Mouse (Mus musculus): ENCODE data around the gene Sema4d.
A peak's percentile ranks its signal among the peaks of the same experiment; 100 is the strongest.

Sema4d gene

GRCm38 (mm10) chr13:51797899-51798746 lies 4.6 kb upstream of the Sema4d start:
- no peaks in the 10 kb centered on the region for H3K27me3 ChIP-seq (ENCODE audit: control insufficient read depth, insufficient read depth, low read length, poor library complexity, severe bottlenecking)
- DNase-seq (ENCODE audit: low read depth, low spot score): peak; percentile 76
- no peaks in the 10 kb centered on the region for H3K36me3 ChIP-seq (ENCODE audit: control insufficient read depth, insufficient read depth, low read length, poor library complexity, severe bottlenecking)

- H3K36me3 ChIP-seq (ENCODE audit: control insufficient read depth, insufficient read depth, low read length, poor library complexity, severe bottlenecking): no peaks in the 10 kb centered on the region
- DNase-seq (ENCODE audit: low read depth, low spot score): no peak
- no peaks in the 10 kb centered on the region for H3K27me3 ChIP-seq (ENCODE audit: control insufficient read depth, insufficient read depth, low read length, poor library complexity, severe bottlenecking)
Observed at GRCm38 (mm10) chr13:51793948-51794347, 401 bp upstream of the Sema4d start.

DNA sequence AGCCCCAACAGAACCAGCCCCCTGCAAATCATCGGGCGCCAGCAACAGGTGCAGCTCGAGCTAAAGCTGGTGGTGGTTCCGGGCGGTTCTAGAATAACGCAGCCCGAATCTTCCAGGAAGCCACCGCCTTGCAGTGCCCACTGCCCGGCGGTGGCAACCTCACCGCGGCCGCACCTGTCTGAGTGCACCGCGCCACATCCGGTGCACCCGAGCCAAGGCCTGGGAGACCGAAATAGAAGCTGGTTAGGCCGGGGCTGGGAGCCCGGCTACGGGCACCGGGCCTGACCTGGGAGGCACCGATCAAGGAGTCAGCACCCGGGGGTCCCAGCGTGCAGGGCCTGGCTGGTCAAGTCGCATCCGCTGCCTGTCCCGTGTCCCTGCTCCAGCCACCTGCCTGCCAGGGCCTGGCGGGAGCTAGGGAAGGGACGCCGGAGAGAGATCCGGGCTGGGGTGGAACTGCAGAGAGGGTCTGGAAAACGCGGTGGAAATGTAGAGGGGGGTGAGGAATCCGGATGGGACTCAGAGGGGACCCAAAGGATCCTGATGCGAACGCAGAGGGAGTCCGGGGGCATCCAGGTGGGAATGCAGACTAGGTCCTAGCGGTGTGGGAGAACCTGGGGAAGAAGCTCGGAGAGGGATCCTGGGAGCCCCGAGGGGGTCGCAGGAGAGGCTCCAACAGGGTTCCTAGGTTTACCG lies 670 bp downstream of the Sema4d start:
- DNase-seq (ENCODE audit: low read depth, low spot score): peak; percentile 72
- Histone ChIP-seq H3K36me3 (ENCODE audit: control insufficient read depth, insufficient read depth, low read length, poor library complexity, severe bottlenecking) (no peaks in the 10 kb centered on the region), H3K27me3 (ENCODE audit: control insufficient read depth, insufficient read depth, low read length, poor library complexity, severe bottlenecking) (no peaks in the 10 kb centered on the region)

GRCm38 (mm10) chr13:51792135-51792573 lies 1.4 kb downstream of the Sema4d start:
- Histone ChIP-seq H3K27me3 (ENCODE audit: control insufficient read depth, insufficient read depth, low read length, poor library complexity, severe bottlenecking) (no peaks in the 10 kb centered on the region), H3K36me3 (ENCODE audit: control insufficient read depth, insufficient read depth, low read length, poor library complexity, severe bottlenecking) (no peaks in the 10 kb centered on the region; the same call in 1 of the 2 replicates)
- DNase-seq (ENCODE audit: low read depth, low spot score): peak; percentile 41

GRCm38 (mm10) chr13:51791604-51792003 lies 1.9 kb downstream of the Sema4d start:
- DNase-seq (ENCODE audit: low read depth, low spot score): no peak
- Histone ChIP-seq H3K36me3 (ENCODE audit: control insufficient read depth, insufficient read depth, low read length, poor library complexity, severe bottlenecking) (no peaks in the 10 kb centered on the region; the same call in 1 of the 2 replicates), H3K27me3 (ENCODE audit: control insufficient read depth, insufficient read depth, low read length, poor library complexity, severe bottlenecking) (no peaks in the 10 kb centered on the region)

- no peaks in the 10 kb centered on the region; the same call in 1 of the 2 replicates for H3K36me3 ChIP-seq (ENCODE audit: control insufficient read depth, insufficient read depth, low read length, poor library complexity, severe bottlenecking)
- DNase-seq (ENCODE audit: low read depth, low spot score): no peak
- H3K27me3 ChIP-seq (ENCODE audit: control insufficient read depth, insufficient read depth, low read length, poor library complexity, severe bottlenecking): no peaks in the 10 kb centered on the region
Observed at GRCm38 (mm10) chr13:51790793-51791192, 2.8 kb downstream of the Sema4d start.

- H3K27me3 ChIP-seq (ENCODE audit: control insufficient read depth, insufficient read depth, low read length, poor library complexity, severe bottlenecking): no peaks in the 10 kb centered on the region
- no peaks in the 10 kb centered on the region; the same call in 1 of the 2 replicates for H3K36me3 ChIP-seq (ENCODE audit: control insufficient read depth, insufficient read depth, low read length, poor library complexity, severe bottlenecking)
- no peak for DNase-seq (ENCODE audit: low read depth, low spot score)
Observed at GRCm38 (mm10) chr13:51787858-51788257, 5.7 kb downstream of the Sema4d start.

DNA sequence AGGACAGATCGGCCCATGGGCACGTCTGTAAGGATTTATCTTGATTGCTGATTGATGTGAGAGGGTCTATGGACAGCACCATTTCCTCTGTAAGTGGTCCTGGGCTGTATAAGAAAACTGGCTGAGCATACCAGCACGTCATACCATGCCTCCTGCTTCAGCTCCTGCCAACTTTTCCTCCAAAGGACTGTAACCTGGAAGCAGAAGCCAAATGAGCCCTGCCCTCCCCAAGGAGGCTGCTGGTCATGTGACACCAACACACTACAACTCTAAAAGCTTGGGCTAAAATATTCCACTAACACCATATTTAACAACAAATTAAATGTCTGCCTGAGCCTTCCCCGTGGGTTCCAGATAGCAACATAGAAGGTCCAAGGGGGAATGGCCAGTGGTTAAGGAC lies 6.9 kb downstream of the Sema4d start:
- H3K27me3 ChIP-seq (ENCODE audit: control insufficient read depth, insufficient read depth, low read length, poor library complexity, severe bottlenecking): no peaks in the 10 kb centered on the region
- DNase-seq (ENCODE audit: low read depth, low spot score): no peak
- H3K36me3 ChIP-seq (ENCODE audit: control insufficient read depth, insufficient read depth, low read length, poor library complexity, severe bottlenecking): no peaks in the 10 kb centered on the region; the same call in 1 of the 2 replicates

DNA sequence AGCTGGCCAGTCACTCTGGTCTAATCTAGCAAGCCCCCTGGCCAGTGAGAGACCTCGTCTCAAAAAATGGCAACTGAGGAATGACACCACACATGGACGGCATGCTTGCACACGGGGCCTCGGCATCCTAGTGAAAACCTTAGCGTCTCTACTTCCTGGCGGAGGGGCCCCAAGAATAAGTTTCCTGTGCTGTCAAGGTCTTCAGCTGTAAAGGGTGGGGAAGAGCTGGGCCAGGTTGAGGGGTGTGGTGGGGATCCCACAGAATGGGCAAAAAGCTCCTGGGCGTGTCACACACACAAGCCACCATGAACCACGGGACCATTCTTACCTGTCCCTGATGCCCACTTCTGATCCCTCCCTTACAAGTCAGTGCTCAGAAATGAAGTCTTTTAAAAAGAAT lies 9.1 kb downstream of the Sema4d start:
- Histone ChIP-seq H3K27me3 (ENCODE audit: control insufficient read depth, insufficient read depth, low read length, poor library complexity, severe bottlenecking) (no peaks in the 10 kb centered on the region), H3K36me3 (ENCODE audit: control insufficient read depth, insufficient read depth, low read length, poor library complexity, severe bottlenecking) (no peaks in the 10 kb centered on the region; the same call in 1 of the 2 replicates)
- no peak for DNase-seq (ENCODE audit: low read depth, low spot score)

GRCm38 (mm10) chr13:51783857-51784256 lies 9.7 kb downstream of the Sema4d start:
- no peak for DNase-seq (ENCODE audit: low read depth, low spot score)
- Histone ChIP-seq H3K36me3 (ENCODE audit: control insufficient read depth, insufficient read depth, low read length, poor library complexity, severe bottlenecking) (no peaks in the 10 kb centered on the region; the same call in 1 of the 2 replicates), H3K27me3 (ENCODE audit: control insufficient read depth, insufficient read depth, low read length, poor library complexity, severe bottlenecking) (no peaks in the 10 kb centered on the region)

- no peaks in the 10 kb centered on the region for H3K27me3 ChIP-seq (ENCODE audit: control insufficient read depth, insufficient read depth, low read length, poor library complexity, severe bottlenecking)
- DNase-seq (ENCODE audit: low read depth, low spot score): no peak
Observed at GRCm38 (mm10) chr13:51780509-51781155, 12.9 kb downstream of the Sema4d start.

GRCm38 (mm10) chr13:51778983-51779962 lies 14.3 kb downstream of the Sema4d start:
- no peaks in the 10 kb centered on the region for H3K36me3 ChIP-seq (ENCODE audit: control insufficient read depth, insufficient read depth, low read length, poor library complexity, severe bottlenecking)
- DNase-seq (ENCODE audit: low read depth, low spot score): no peak

More at GRCm38 (mm10) chr13:51780509-51781155, 12.9 kb downstream of the Sema4d start:
- no peaks in the 10 kb centered on the region for H3K36me3 ChIP-seq (ENCODE audit: control insufficient read depth, insufficient read depth, low read length, poor library complexity, severe bottlenecking)

DNA sequence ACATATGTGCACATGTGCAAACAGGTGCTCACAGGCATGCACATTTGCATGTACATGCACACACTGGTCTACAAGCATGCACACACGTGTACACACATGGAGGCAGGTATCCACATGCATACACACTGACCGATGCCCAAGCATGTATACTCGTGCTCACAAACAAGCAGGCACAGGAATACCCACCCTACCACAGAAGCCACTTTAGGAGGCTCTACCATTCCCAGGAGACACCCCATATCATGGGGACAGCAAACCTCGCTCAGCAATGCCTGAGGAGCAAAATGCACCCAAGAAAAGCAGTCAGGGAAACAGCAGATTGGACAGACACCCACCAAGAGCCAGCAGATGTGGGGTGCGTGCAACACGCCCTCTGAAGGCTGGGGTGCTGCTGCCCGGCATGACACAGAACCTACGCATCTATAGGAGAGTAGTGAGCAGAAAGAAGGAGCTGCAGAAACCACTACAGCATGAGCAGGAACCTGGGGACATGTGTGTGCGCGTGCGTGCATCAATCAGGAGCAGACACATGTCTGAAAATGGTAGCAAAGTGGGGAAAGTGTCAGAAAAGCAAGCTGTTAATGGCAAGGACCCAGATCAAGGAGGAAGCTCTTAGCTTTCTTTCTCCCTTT lies 15.1 kb downstream of the Sema4d start:
- DNase-seq (ENCODE audit: low read depth, low spot score): no peak
- H3K36me3 ChIP-seq (ENCODE audit: control insufficient read depth, insufficient read depth, low read length, poor library complexity, severe bottlenecking): no peaks in the 10 kb centered on the region
- H3K27me3 ChIP-seq (ENCODE audit: control insufficient read depth, insufficient read depth, low read length, poor library complexity, severe bottlenecking): no peaks in the 10 kb centered on the region

More at GRCm38 (mm10) chr13:51778983-51779962, 14.3 kb downstream of the Sema4d start:
- no peaks in the 10 kb centered on the region for H3K27me3 ChIP-seq (ENCODE audit: control insufficient read depth, insufficient read depth, low read length, poor library complexity, severe bottlenecking)

All from splenic B cell, adult 2 months (primary cell).